Mouse (Mus musculus): ENCODE measurements around the gene Chst11.

Chst11 gene

GRCm38 (mm10) chr10:83032559-83032958 is 47.3 kb downstream of the Chst11 start:
- DNase-seq (ENCODE audit: extremely low spot score, low spot score): no peak

- DNase-seq (ENCODE audit: extremely low spot score, low spot score): no peak
Observed at GRCm38 (mm10) chr10:83036340-83037045, 51.2 kb downstream of the Chst11 start.

- no peak for DNase-seq (ENCODE audit: extremely low spot score, low spot score)
Observed at GRCm38 (mm10) chr10:83038166-83038565, 52.9 kb downstream of the Chst11 start.

GRCm38 (mm10) chr10:83039414-83039813 is 54.1 kb downstream of the Chst11 start:
- no peak for DNase-seq (ENCODE audit: extremely low spot score, low spot score)

- DNase-seq (ENCODE audit: extremely low spot score, low spot score): no peak
Observed at GRCm38 (mm10) chr10:83041875-83042274, 56.6 kb downstream of the Chst11 start.

GRCm38 (mm10) chr10:83042613-83043477 is 57.5 kb downstream of the Chst11 start:
- no peak for DNase-seq (ENCODE audit: extremely low spot score, low spot score)

- DNase-seq (ENCODE audit: extremely low spot score, low spot score): no peak
Observed at GRCm38 (mm10) chr10:83043478-83044259, 58.4 kb downstream of the Chst11 start.

GRCm38 (mm10) chr10:83049174-83049780 is 64.0 kb downstream of the Chst11 start:
- no peak for DNase-seq (ENCODE audit: extremely low spot score, low spot score)

- DNase-seq (ENCODE audit: extremely low spot score, low spot score): no peak
Observed at GRCm38 (mm10) chr10:83053886-83054550, 68.7 kb downstream of the Chst11 start.

- DNase-seq (ENCODE audit: extremely low spot score, low spot score): no peak
Observed at GRCm38 (mm10) chr10:83056291-83056690, 71.0 kb downstream of the Chst11 start.

GRCm38 (mm10) chr10:83056866-83057265 is 71.6 kb downstream of the Chst11 start:
- DNase-seq (ENCODE audit: extremely low spot score, low spot score): no peak

- no peak for DNase-seq (ENCODE audit: extremely low spot score, low spot score)
Observed at GRCm38 (mm10) chr10:83060066-83060782, 74.9 kb downstream of the Chst11 start.

- no peak for DNase-seq (ENCODE audit: extremely low spot score, low spot score)
Observed at GRCm38 (mm10) chr10:83062315-83062714, 77.0 kb downstream of the Chst11 start.

- no peak for DNase-seq (ENCODE audit: extremely low spot score, low spot score)
Observed at GRCm38 (mm10) chr10:83064796-83065195, 79.5 kb downstream of the Chst11 start.

GRCm38 (mm10) chr10:83066159-83066558 is 80.9 kb downstream of the Chst11 start:
- no peak for DNase-seq (ENCODE audit: extremely low spot score, low spot score)

- no peak for DNase-seq (ENCODE audit: extremely low spot score, low spot score)
Observed at GRCm38 (mm10) chr10:83067305-83067704, 82.0 kb downstream of the Chst11 start.

- DNase-seq (ENCODE audit: extremely low spot score, low spot score): no peak
Observed at GRCm38 (mm10) chr10:83068466-83068865, 83.2 kb downstream of the Chst11 start.

- DNase-seq (ENCODE audit: extremely low spot score, low spot score): no peak
Observed at GRCm38 (mm10) chr10:83069791-83070190, 84.5 kb downstream of the Chst11 start.

GRCm38 (mm10) chr10:83071785-83072580 is 86.7 kb downstream of the Chst11 start:
- no peak for DNase-seq (ENCODE audit: extremely low spot score, low spot score)
